ENCODE assay signal across 9 mouse cellular contexts in genomic region chr19:34334300-34334699, GRCm38 (mm10). TPM values are rescaled to one million over a fixed set of nuclear protein-coding genes. Genes with fewer than 3 reads are reported as not detected.
DNase-seq lines count a peak whose midpoint lies in the region; ATAC-seq and TF ChIP-seq lines count a peak whose summit lies in the region.
"Had no signal": no experiment of that assay in that cellular context is flagged by ENCODE, and none has a peak within 500 bp of the region (broad histone marks: within the 10 kb centered on the region; RNA-seq: fewer than 3 reads in every experiment).

No protein-coding gene starts in this region.

- no peaks in the 10 kb centered on the region for H3K9me3 ChIP-seq in kidney, embryonic 15.5 days (replicated peaks)
- H3K9me3 ChIP-seq in forebrain, embryonic 16.5 days (ENCODE audit: control insufficient read depth, low read length): no peaks in the 10 kb centered on the region
- H3K9me3 ChIP-seq in hindbrain, embryonic 16.5 days (ENCODE audit: control insufficient read depth, low read length): no peaks in the 10 kb centered on the region
- H3K9me3 ChIP-seq: embryonic facial prominence, embryonic 13.5 days had no signal

- no peak for TF ChIP-seq POLR2A in kidney, adult 2 months (IDR thresholded peaks at IDR 0.05; ENCODE audit: low read depth, low read length)

- H3K36me3 ChIP-seq in kidney, adult 2 months (ENCODE audit: control insufficient read depth, insufficient read depth, low read length): no peaks in the 10 kb centered on the region
- no peaks in the 10 kb centered on the region for H3K36me3 ChIP-seq in kidney, embryonic 15.5 days
- H3K36me3 ChIP-seq in forebrain, embryonic 16.5 days (ENCODE audit: control insufficient read depth, insufficient read depth): no peaks in the 10 kb centered on the region
- H3K36me3 ChIP-seq in hindbrain, embryonic 16.5 days (ENCODE audit: control insufficient read depth, insufficient read depth, low read length): no peaks in the 10 kb centered on the region
- H3K36me3 ChIP-seq: embryonic facial prominence, embryonic 13.5 days had no signal

- H3K27ac ChIP-seq in kidney, adult 2 months (ENCODE audit: insufficient read depth, low read depth, low read length): no peak overlapping the region
- H3K27ac ChIP-seq in kidney, embryonic 15.5 days: no peak overlapping the region
- no peak overlapping the region for H3K27ac ChIP-seq in forebrain, embryonic 16.5 days (ENCODE audit: low read length)
- H3K27ac ChIP-seq in hindbrain, embryonic 16.5 days (ENCODE audit: low read depth, low read length): no peak overlapping the region
- H3K27ac ChIP-seq: embryonic facial prominence, embryonic 13.5 days had no signal

- DNase-seq in kidney, adult 2 months: peak; percentile 76
- peak; percentile 37 for DNase-seq in c-Kit-positive CD71-positive TER-119-positive erythroid progenitor cells, embryonic 14.5 days (ENCODE audit: low spot score)
- peak; percentile 65 to 74 for DNase-seq in left cerebral cortex, postnatal 25 days (ENCODE audit: low spot score in 2 of 2)
- peak; percentile 26 to 45 for DNase-seq in spleen, postnatal 14 days (ENCODE audit: low spot score in 2 of 2)

- no peaks in the 10 kb centered on the region for H3K27me3 ChIP-seq in kidney, adult 2 months (replicated peaks; ENCODE audit: control insufficient read depth, insufficient read depth, low read length)
- H3K27me3 ChIP-seq in kidney, embryonic 15.5 days: no peaks in the 10 kb centered on the region
- no peaks in the 10 kb centered on the region for H3K27me3 ChIP-seq in forebrain, embryonic 16.5 days (replicated peaks; ENCODE audit: control insufficient read depth, insufficient read depth, low read length)
- no peaks in the 10 kb centered on the region for H3K27me3 ChIP-seq in hindbrain, embryonic 16.5 days (replicated peaks; ENCODE audit: control insufficient read depth, insufficient read depth, low read length)
- H3K27me3 ChIP-seq: embryonic facial prominence, embryonic 13.5 days had no signal

- H3K4me2 ChIP-seq in kidney, embryonic 15.5 days: no peak overlapping the region
- H3K4me2 ChIP-seq in forebrain, embryonic 16.5 days (ENCODE audit: low read length): no peak overlapping the region
- no peak overlapping the region for H3K4me2 ChIP-seq in hindbrain, embryonic 16.5 days (ENCODE audit: low read length)
- H3K4me2 ChIP-seq: embryonic facial prominence, embryonic 13.5 days had no signal

- ATAC-seq in kidney, embryonic 15.5 days (replicated peaks; ENCODE audit: low FRiP score): no peak
- ATAC-seq in forebrain, embryonic 16.5 days: peak; percentile 74
- peak; percentile 69; the same call in 1 of the 2 replicates for ATAC-seq in hindbrain, embryonic 16.5 days
- peak; percentile 80 for ATAC-seq in monocyte, adult 5-6 weeks (replicated peaks; ENCODE audit: insufficient number of reproducible peaks, low FRiP score, low TSS enrichment, poor library complexity, severe bottlenecking)

- H3K4me3 ChIP-seq in kidney, adult 2 months (ENCODE audit: insufficient read depth, low read depth, low read length): no peak overlapping the region
- H3K4me3 ChIP-seq in kidney, embryonic 15.5 days (replicated peaks): no peak overlapping the region
- H3K4me3 ChIP-seq in forebrain, embryonic 16.5 days (replicated peaks; ENCODE audit: low read length): no peak overlapping the region
- H3K4me3 ChIP-seq in hindbrain, embryonic 16.5 days (ENCODE audit: low read length): no peak overlapping the region
- H3K4me3 ChIP-seq: embryonic facial prominence, embryonic 13.5 days had no signal

- H3K9ac ChIP-seq in kidney, embryonic 15.5 days: no peak overlapping the region
- H3K9ac ChIP-seq in forebrain, embryonic 16.5 days (replicated peaks; ENCODE audit: low read depth, low read length): no peak overlapping the region
- no peak overlapping the region for H3K9ac ChIP-seq in hindbrain, embryonic 16.5 days (ENCODE audit: low read depth, low read length)
- H3K9ac ChIP-seq: embryonic facial prominence, embryonic 13.5 days had no signal

- intact Hi-C loops in left cerebral cortex, postnatal 25 days (cut with DNase I): loop anchor here (1.0 to 10.0 kb wide), 4 partner anchors 92 to 441 kb away; no protein-coding TSS in a partner anchor

- no peaks in the 10 kb centered on the region for H3K4me1 ChIP-seq in kidney, adult 2 months (ENCODE audit: control insufficient read depth, insufficient read depth, low read length)
- no peaks in the 10 kb centered on the region for H3K4me1 ChIP-seq in kidney, embryonic 15.5 days
- H3K4me1 ChIP-seq in forebrain, embryonic 16.5 days (replicated peaks; ENCODE audit: control insufficient read depth, insufficient read depth, low read length): no peaks in the 10 kb centered on the region
- H3K4me1 ChIP-seq in hindbrain, embryonic 16.5 days (ENCODE audit: control insufficient read depth, insufficient read depth, low read depth, low read length): no peaks in the 10 kb centered on the region
- H3K4me1 ChIP-seq: embryonic facial prominence, embryonic 13.5 days had no signal

- 1% methylated on average over 2 of the region's 2 CpGs for WGBS in kidney, adult 2 months
- WGBS in kidney, embryonic 15.5 days: 0% methylated on average over 2 of the region's 2 CpGs
- WGBS in forebrain, embryonic 16.5 days: 0% methylated on average over 2 of the region's 2 CpGs
- 0% methylated on average over 2 of the region's 2 CpGs for WGBS in hindbrain, embryonic 16.5 days

- peak; percentile 94 for TF ChIP-seq CTCF in kidney, adult 2 months (conservative IDR thresholded peaks at IDR 0.05; ENCODE audit: insufficient read depth, insufficient read length, low read depth, low read length)

RNA-seq across cellular contexts. Expression of gene Fas, which starts 43.8 kb away (rescaled TPM):
- polyA plus RNA-seq in kidney, adult 2 months (2012; rRNA removed): 3.7 and 4.6 TPM in 2 replicates
- 2.5 and 3.3 TPM in 2 replicates for polyA plus RNA-seq in kidney, embryonic 15.5 days (2015; fragmentation: Nextera tagmentation; extraction: Ambion mirVana)
- 0.63 and 1.5 TPM in 2 replicates for polyA plus RNA-seq in forebrain, embryonic 16.5 days (2015; fragmentation: Nextera tagmentation; extraction: Ambion mirVana)
- 1.5 and 1.6 TPM in 2 replicates for polyA plus RNA-seq in hindbrain, embryonic 16.5 days (2015; fragmentation: Nextera tagmentation; extraction: Ambion mirVana)
- 1 to 10 TPM; 1.3 to 1.4 TPM for total RNA-seq in left cerebral cortex, postnatal 25 days (2021)
- total RNA-seq in monocyte, adult 5-6 weeks (2017): 13.9 to 25.4 TPM (median 24.3 TPM) in 3 replicates
